Mouse (Mus musculus): Measurements from ENCODE around the gene Pygm.
A peak's percentile ranks its signal among the peaks of the same experiment; 100 is the strongest.

The Pygm gene

DNA sequence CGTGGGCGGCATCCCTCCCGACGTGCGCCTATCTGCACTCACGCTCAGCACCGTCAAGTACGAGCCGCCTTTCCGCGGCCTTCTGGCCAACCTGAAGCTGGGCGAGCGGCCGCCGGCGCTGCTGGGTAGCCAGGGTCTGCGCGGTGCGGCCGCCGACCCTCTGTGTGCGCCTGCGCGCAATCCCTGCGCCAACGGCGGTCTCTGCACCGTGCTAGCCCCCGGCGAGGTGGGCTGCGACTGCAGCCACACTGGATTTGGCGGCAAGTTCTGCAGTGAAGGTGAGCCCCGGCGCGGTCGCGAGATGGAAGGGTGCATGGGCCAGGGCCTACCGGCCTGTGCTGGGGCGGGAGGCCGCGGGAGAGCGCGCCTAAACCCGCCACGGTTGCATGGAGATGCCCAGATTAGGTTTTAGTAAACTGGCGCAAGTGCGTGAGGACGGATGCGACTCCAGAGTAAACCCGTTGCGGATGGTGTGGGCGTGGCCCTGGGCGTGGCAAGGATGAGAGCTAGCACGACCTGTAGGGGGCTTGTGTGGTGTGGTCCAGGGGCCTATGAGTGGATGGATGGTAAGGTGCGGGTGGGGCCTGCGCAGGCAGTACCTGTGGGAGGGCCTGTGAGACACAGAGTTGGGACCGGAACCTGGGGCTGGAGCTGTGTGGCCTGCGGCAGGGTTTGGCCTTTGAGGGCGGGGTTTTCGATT is 44.5 kb downstream of the Pygm start:
- peak in 1 of 2 experiments; percentile 57 for DNase-seq (ENCODE audit: low spot score in 2 of 2)

DNA sequence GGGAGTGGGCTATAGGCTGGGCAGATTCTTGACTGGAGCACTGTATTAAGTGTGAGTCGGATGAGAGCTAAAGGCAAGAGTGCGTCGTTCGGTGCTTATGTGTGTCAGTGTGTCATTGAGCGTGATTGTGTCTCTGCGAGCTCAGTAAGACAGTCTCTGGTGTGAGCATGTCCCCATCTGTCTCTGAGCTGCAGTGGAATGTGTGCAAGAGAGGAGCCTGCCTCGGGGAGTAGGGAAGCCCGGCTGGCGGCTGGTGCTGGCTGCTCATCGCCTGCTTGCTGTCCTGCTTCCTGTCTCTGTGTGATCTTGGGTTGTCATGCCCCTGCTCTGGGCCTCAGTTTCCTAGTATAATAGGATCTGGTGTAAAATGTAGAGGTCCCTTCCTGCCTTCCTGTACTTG is 58.8 kb downstream of the Pygm start:
- DNase-seq (ENCODE audit: low spot score in 2 of 2): no peak

DNA sequence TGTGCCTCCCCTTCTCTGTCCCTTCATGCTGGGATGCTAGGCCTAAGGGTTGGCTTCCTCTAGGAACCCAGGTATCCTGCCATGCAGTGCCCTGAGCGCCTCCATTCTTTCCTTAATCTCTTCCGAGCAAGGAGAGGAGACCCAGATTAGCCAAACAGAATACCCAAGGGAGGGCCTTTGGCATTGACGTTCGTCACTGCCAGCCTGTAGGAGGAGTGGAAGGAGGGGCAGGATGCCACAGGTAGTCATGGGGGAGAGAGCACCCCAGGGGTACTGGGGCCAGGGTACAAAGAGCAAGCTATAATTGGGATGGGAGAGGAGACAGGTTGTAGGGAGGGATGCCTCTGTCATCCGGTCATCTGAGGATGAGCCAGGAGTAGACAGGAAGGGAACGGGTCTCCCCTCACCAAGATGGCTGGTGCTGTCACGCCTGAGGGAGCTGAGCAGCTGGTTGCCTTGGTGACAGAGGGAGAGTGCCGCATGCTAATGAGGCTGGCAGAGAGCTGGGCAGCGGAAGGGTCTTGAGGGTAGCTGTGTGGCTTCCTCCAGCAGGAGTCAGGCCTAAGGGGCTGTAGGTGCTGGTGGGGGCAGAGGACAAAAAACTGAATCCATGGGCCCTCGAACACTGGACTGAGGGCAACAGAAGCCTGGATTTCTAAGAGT is 61.7 kb downstream of the Pygm start:
- no peak for DNase-seq (ENCODE audit: low spot score in 2 of 2)

DNA sequence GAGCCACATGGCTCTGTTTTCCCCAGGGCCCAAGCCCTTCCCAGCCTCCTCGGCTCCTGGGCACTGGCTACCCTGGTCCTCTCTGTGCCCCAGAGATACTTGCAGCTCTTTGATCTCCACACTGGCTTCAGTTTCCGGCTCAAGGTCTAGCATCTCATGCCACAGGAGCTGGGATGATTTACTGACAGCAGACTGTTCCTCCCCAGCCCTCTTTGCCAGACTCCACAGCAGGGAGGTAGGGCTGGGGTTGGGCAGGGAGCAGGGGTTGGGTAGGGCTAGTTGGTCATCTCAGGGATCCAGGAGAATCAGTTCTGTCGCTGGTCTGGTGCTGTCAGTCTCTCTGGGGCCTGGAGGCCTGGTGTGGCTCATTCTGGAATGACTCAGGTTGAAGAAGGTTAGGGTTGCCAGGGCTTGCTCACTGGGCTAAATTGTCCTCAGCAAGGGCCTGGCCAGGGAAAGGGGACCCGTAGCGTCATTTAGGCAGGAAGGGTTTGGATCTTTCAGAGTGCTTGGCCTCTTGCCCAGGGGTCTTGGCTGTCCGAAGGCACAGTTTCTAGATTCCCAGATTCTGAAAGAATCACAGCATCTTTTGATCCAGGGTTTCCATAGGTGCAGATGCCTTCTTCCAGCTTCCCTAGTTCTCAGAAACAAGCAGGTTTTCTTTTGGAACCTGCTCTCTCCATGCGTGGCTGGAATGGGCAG is 62.7 kb downstream of the Pygm start:
- DNase-seq (ENCODE audit: low spot score in 2 of 2): no peak
